In genomic region chr2:129198436-129199327, GRCm38 (mm10) we compare ENCODE assay signal across 7 mouse cellular contexts. TPM values are rescaled to one million over a fixed set of nuclear protein-coding genes. Genes with fewer than 3 reads are reported as not detected.
DNase-seq lines count a peak whose midpoint lies in the region; ATAC-seq lines count a peak whose summit lies in the region.

Gene Slc20a1, plus strand, starts transcription at chr2:129198764.

- H3K4me1 ChIP-seq in intestine, embryonic 15.5 days (replicated peaks) = peaks cover 3% of the 10 kb centered on the region; the same call in 1 of the 2 replicates
- peaks cover 33% of the 10 kb centered on the region for H3K4me1 ChIP-seq in midbrain, embryonic 10.5 days

- H3K4me3 ChIP-seq in intestine, embryonic 15.5 days (replicated peaks) = peak within 1 kb of the TSS; percentile 84
- H3K4me3 ChIP-seq in midbrain, embryonic 10.5 days = peak within 1 kb of the TSS; percentile 96

- peak within 1 kb of the TSS; percentile 93 for H3K9ac ChIP-seq in intestine, embryonic 15.5 days

- H3K27ac ChIP-seq in intestine, embryonic 15.5 days = peak within 1 kb of the TSS; percentile 92
- H3K27ac ChIP-seq in midbrain, embryonic 10.5 days (replicated peaks) = peak within 1 kb of the TSS; percentile 99

- peak within 1 kb of the TSS; percentile 89 for H3K4me2 ChIP-seq in intestine, embryonic 15.5 days (replicated peaks)

- DNase-seq in adrenal gland, adult 18-20 months (ENCODE audit: low spot score in 2 of 2) = peak; percentile 99
- peak; percentile 100 for DNase-seq in embryo, embryonic 11 days
- DNase-seq in gastrocnemius, postnatal 36 days = peak; percentile 98 to 99
- DNase-seq in left cerebral cortex, postnatal 25 days (ENCODE audit: low spot score in 2 of 2) = peak; percentile 99
- DNase-seq in midbrain, embryonic 10.5 days (ENCODE audit: low spot score) = peak; percentile 99
- peak; percentile 99 for DNase-seq in right cerebral cortex, postnatal 4 days

- H3K9me3 ChIP-seq in intestine, embryonic 15.5 days = no peaks in the 10 kb centered on the region
- H3K9me3 ChIP-seq in midbrain, embryonic 10.5 days (replicated peaks) = no peaks in the 10 kb centered on the region

- under 1% methylated on average over 95 of the region's 96 CpGs for WGBS in intestine, embryonic 15.5 days
- under 1% methylated on average over 94 of the region's 96 CpGs for WGBS in midbrain, embryonic 10.5 days

- intact Hi-C loops in gastrocnemius, postnatal 36 days (cut with DNase I) = no loop called here
- intact Hi-C loops in left cerebral cortex, postnatal 25 days (cut with DNase I) = loop anchor here (1.0 to 5.0 kb wide), 3 partner anchors 44 to 131 kb away; partner anchors contain the start of genes Chchd5 and Ttl

- ATAC-seq in intestine, embryonic 15.5 days = peak; percentile 99

- no peaks in the 10 kb centered on the region for H3K36me3 ChIP-seq in intestine, embryonic 15.5 days
- H3K36me3 ChIP-seq in midbrain, embryonic 10.5 days = peaks cover 39% of the 10 kb centered on the region

- H3K27me3 ChIP-seq in intestine, embryonic 15.5 days (replicated peaks) = no peaks in the 10 kb centered on the region
- no peaks in the 10 kb centered on the region for H3K27me3 ChIP-seq in midbrain, embryonic 10.5 days (ENCODE audit: low read depth, poor library complexity, severe bottlenecking)

RNA-seq across cellular contexts. Expression of gene Slc20a1, which starts in this region (rescaled TPM):
- total RNA-seq in adrenal gland, adult 18-20 months (2021) = 10 to 100 TPM; 14.1 to 19.4 TPM
- total RNA-seq in gastrocnemius, postnatal 36 days (2021) = 10 to 100 TPM in 1 of 2 experiments, 1 to 10 TPM in 1; 7.9 to 10.5 TPM
- polyA plus RNA-seq in intestine, embryonic 15.5 days (2015; fragmentation: Nextera tagmentation; extraction: Ambion mirVana) = 33.6 and 35.4 TPM in 2 replicates
- 100 to 1,000 TPM; 138 to 140 TPM for total RNA-seq in left cerebral cortex, postnatal 25 days (2021)
- 53.7 and 55.6 TPM in 2 replicates for polyA plus RNA-seq in midbrain, embryonic 10.5 days (2016; fragmentation: Nextera tagmentation; extraction: Ambion mirVana)

Comparison
In these comparisons a context has a peak if more than half of its experiments do, and no peak if none do; other contexts are left out.
1. Peak in every context shown above with its lines: DNase-seq, ATAC-seq, H3K4me3 ChIP-seq and H3K27ac ChIP-seq.
2. RNA of gene Slc20a1 (total RNA-seq): 138 to 140 TPM in left cerebral cortex, postnatal 25 days; 14.1 to 19.4 TPM in adrenal gland, adult 18-20 months and 7.9 to 10.5 TPM in gastrocnemius, postnatal 36 days; every median in the first group is over 4 times any median in the second.